Mouse (Mus musculus) MEL (cell line): ENCODE data around the gene Mus81. TPM values are rescaled to one million over a fixed set of nuclear protein-coding genes. Genes with fewer than 3 reads are reported as not detected.
A peak's percentile ranks its signal among the peaks of the same experiment; 100 is the strongest.

Experiments used
- DNase-seq: peaks from one replicate; pipeline ENCODE4 v3.0.0; 2011; ENCODE audit warnings: low read depth, low spot score
- H3K27ac ChIP-seq: 2 replicates; pipeline ENCODE4 v1.5.1; 2012; ENCODE audit warnings: low read depth, mild to moderate bottlenecking, control low read depth, low read length, moderate library complexity; ENCODE audit not compliant: control insufficient read depth
- H3K27me3 ChIP-seq, 2 experiments: fragments of 150-350 bp in 1 of 2; sonication (generic) in 1 of 2; 2 replicates each; pipeline ENCODE4 v1.6.1; 2012; ENCODE audit warnings: low read length in 2 of 2, mild to moderate bottlenecking in 2 of 2, improper control_type of control experiment in 1 of 2, moderate library complexity in 1 of 2; ENCODE audit not compliant: insufficient read depth in 2 of 2, control insufficient read depth in 1 of 2
- H3K36me3 ChIP-seq, 2 experiments: 2 replicates each; pipeline ENCODE4 v1.6.1; 2012 to 2014; ENCODE audit warnings: low read length in 2 of 2, improper control_type of control experiment in 1 of 2, inconsistent platforms in 1 of 2, mild to moderate bottlenecking in 1 of 2; ENCODE audit not compliant: insufficient read depth in 2 of 2, control insufficient read depth in 1 of 2
- H3K4me1 ChIP-seq, 2 experiments: fragments of 150-350 bp in 1 of 2; sonication (generic) in 1 of 2; 2 replicates each; pipeline ENCODE4 v1.6.1; 2012; ENCODE audit warnings: low read length in 2 of 2, improper control_type of control experiment in 1 of 2, mild to moderate bottlenecking in 1 of 2; ENCODE audit not compliant: insufficient read depth in 2 of 2, control insufficient read depth in 1 of 2
- H3K4me3 ChIP-seq, 2 experiments: fragments of 150-350 bp in 1 of 2; sonication (generic) in 1 of 2; 2 replicates each; pipeline ENCODE4 v1.5.1; 2012; ENCODE audit warnings: low read depth in 2 of 2, low read length in 2 of 2, mild to moderate bottlenecking in 2 of 2, moderate library complexity in 2 of 2, control low read depth in 1 of 2, improper control_type of control experiment in 1 of 2; ENCODE audit not compliant: control insufficient read depth in 1 of 2, insufficient read depth in 1 of 2
- H3K79me2 ChIP-seq: 2 replicates; pipeline ENCODE4 v1.6.1; 2012; ENCODE audit warnings: mild to moderate bottlenecking, low read length, moderate library complexity; ENCODE audit not compliant: control insufficient read depth, poor library complexity, insufficient read depth
- H3K9ac ChIP-seq: 2 replicates; pipeline ENCODE4 v1.6.1; 2012; ENCODE audit warnings: low read depth, mild to moderate bottlenecking, control low read depth, low read length, moderate library complexity; ENCODE audit not compliant: control insufficient read depth, poor library complexity, severe bottlenecking
- H3K9me3 ChIP-seq: fragments of 150-350 bp; sonication (generic); replicated peaks from 2 replicates; pipeline ENCODE4 v1.6.1; 2012; ENCODE audit warnings: mild to moderate bottlenecking, low read length, improper control_type of control experiment, moderate library complexity; ENCODE audit not compliant: insufficient read depth
- CHD2 ChIP-seq: IDR thresholded peaks from 2 replicates; pipeline ENCODE4 v1.6.1; 2011; ENCODE audit warnings: low read length, improper control_type of control experiment
- ELF1 ChIP-seq: IDR thresholded peaks from 2 replicates; pipeline ENCODE4 v1.6.1; 2014; ENCODE audit warnings: low read depth, mild to moderate bottlenecking, inconsistent platforms, low read length, improper control_type of control experiment, moderate library complexity
- ETS1 ChIP-seq: IDR thresholded peaks from 2 replicates; pipeline ENCODE4 v1.6.1; 2012; ENCODE audit warnings: low read depth, mild to moderate bottlenecking, inconsistent platforms, low read length, improper control_type of control experiment, moderate library complexity
- GABPA ChIP-seq: IDR thresholded peaks from 2 replicates; pipeline ENCODE4 v1.6.1; 2012; ENCODE audit warnings: low read depth, mild to moderate bottlenecking, inconsistent platforms, low read length, improper control_type of control experiment, moderate library complexity
- GATA1 ChIP-seq: IDR thresholded peaks from 2 replicates; pipeline ENCODE4 v1.6.1; 2011; ENCODE audit warnings: low read depth, low read length, improper control_type of control experiment
- HCFC1 ChIP-seq: IDR thresholded peaks from 2 replicates; pipeline ENCODE4 v1.6.1; 2012; ENCODE audit warnings: low read depth, mild to moderate bottlenecking, inconsistent platforms, low read length, improper control_type of control experiment, moderate library complexity
- MAX ChIP-seq: IDR thresholded peaks from 2 replicates; pipeline ENCODE4 v1.6.1; 2011; ENCODE audit warnings: low read length, improper control_type of control experiment
- MAZ ChIP-seq: IDR thresholded peaks from 2 replicates; pipeline ENCODE4 v1.6.1; 2012; ENCODE audit warnings: low read depth, mild to moderate bottlenecking, inconsistent platforms, low read length, improper control_type of control experiment
- MYB ChIP-seq: IDR thresholded peaks from 2 replicates; pipeline ENCODE4 v1.6.1; 2011; ENCODE audit warnings: mild to moderate bottlenecking, low read depth, low read length, improper control_type of control experiment
- NELFE ChIP-seq: IDR thresholded peaks from 2 replicates; pipeline ENCODE4 v1.6.1; 2011; ENCODE audit warnings: low read depth, low read length, improper control_type of control experiment
- POLR2A ChIP-seq, 2 experiments: IDR thresholded peaks; 2 replicates each; pipeline ENCODE4 v1.6.1; 2011 to 2012; ENCODE audit warnings: low read length in 2 of 2, mild to moderate bottlenecking in 2 of 2, control low read depth in 1 of 2, improper control_type of control experiment in 1 of 2, low read depth in 1 of 2, moderate library complexity in 1 of 2; ENCODE audit not compliant: control insufficient read depth in 1 of 2, insufficient read depth in 1 of 2, poor library complexity in 1 of 2
- RAD21 ChIP-seq: IDR thresholded peaks from 2 replicates; pipeline ENCODE4 v1.6.1; 2011; ENCODE audit warnings: mild to moderate bottlenecking, low read depth, low read length, improper control_type of control experiment
- RCOR1 ChIP-seq: IDR thresholded peaks from 2 replicates; pipeline ENCODE4 v1.6.1; 2012; ENCODE audit warnings: low read depth, mild to moderate bottlenecking, inconsistent platforms, low read length, improper control_type of control experiment
- TCF12 ChIP-seq: IDR thresholded peaks from 2 replicates; pipeline ENCODE4 v1.6.1; 2014; ENCODE audit warnings: low read depth, mild to moderate bottlenecking, inconsistent platforms, low read length, improper control_type of control experiment, moderate library complexity
- polyA plus RNA-seq, 2 experiments: library from polyadenylated mRNA; stranded (reverse) in 1 of 2; unstranded in 1 of 2; fragments of >175 nt in 1 of 2; fragments of >200 nt in 1 of 2; gene quantifications; 2 replicates each; pipeline versions ENCODE4 v1.2.1 to v1.2.4; 2012; ENCODE audit warnings: low replicate concordance in 2 of 2, low read depth in 1 of 2; ENCODE audit not compliant: insufficient read length in 2 of 2, insufficient read depth in 1 of 2, missing spikeins in 1 of 2
- total RNA-seq: library from RNA; depleted of rRNA; stranded (reverse); fragments of 300-350 nt; gene quantifications from 2 replicates; pipeline ENCODE4 v1.2.3, GENCODE M21; 2012

Gene Mus81
- total and polyA plus RNA-seq, 3 experiments: 38.9 to 50.5 TPM; not detected in 1

- DNase-seq: no peak
- no peaks in the 10 kb centered on the region; the same call in 1 of the 2 replicates for H3K79me2 ChIP-seq
- H3K9me3 ChIP-seq: no peaks in the 10 kb centered on the region
- peaks cover 0 to 4% of the 10 kb centered on the region in 2 experiments; a peak in 2 of 4 replicates for H3K36me3 ChIP-seq
- no peak overlapping the region for H3K27ac ChIP-seq
- no peak overlapping the region for H3K9ac ChIP-seq
- H3K27me3 ChIP-seq: no peaks in the 10 kb centered on the region
- TF ChIP-seq ELF1 (no peak), RAD21 (no peak), MAX (no peak), ETS1 (no peak), CHD2 (no peak), RCOR1 (no peak), MYB (no peak), TCF12 (no peak), POLR2A (IDR thresholded peaks at IDR 0.05; ENCODE audit: control insufficient read depth in 1 of 2, insufficient read depth in 1 of 2, low read depth in 1 of 2, low read length in 2 of 2, poor library complexity in 1 of 2) (no peak), NELFE (no peak), MAZ (no peak)
- no peak overlapping the region for H3K4me3 ChIP-seq
- H3K4me1 ChIP-seq: peaks cover 0 to 5% of the 10 kb centered on the region in 2 experiments; a peak in 1 of 4 replicates
These were observed 11.1 kb downstream of the Mus81 start for GRCm38 (mm10) chr19:5477004-5477667.

- TF ChIP-seq GATA1 (no peak), CHD2 (no peak), MYB (no peak), ETS1 (no peak), HCFC1 (no peak), GABPA (no peak)
- Histone ChIP-seq H3K36me3 (peaks cover 0 to 4% of the 10 kb centered on the region in 2 experiments; a peak in 2 of 4 replicates), H3K27ac (no peak overlapping the region), H3K27me3 (no peaks in the 10 kb centered on the region), H3K9me3 (no peaks in the 10 kb centered on the region), H3K79me2 (no peaks in the 10 kb centered on the region; the same call in 1 of the 2 replicates), H3K4me1 (peaks cover 0 to 5% of the 10 kb centered on the region in 2 experiments; a peak in 1 of 4 replicates), H3K9ac (peak overlapping the region; percentile 78), H3K4me3 (peak overlapping the region; percentile 47 to 92; a peak in 3 of 4 replicates)
- DNase-seq: no peak
These were observed 13.0 kb downstream of the Mus81 start for GRCm38 (mm10) chr19:5475069-5475714.
